Mouse (Mus musculus) spleen, postnatal 36 days (tissue): ENCODE measurements around the gene Fam183b.
"Not testable (repeated sequence)": the region's sequence is repeated elsewhere in the genome, so short reads cannot be mapped to it uniquely, and the experiment has no call there.

Source experiments
- DNase-seq, 2 experiments: peaks; one replicate each; pipeline ENCODE4 v3.0.0; 2022; ENCODE audit warnings: low spot score in 2 of 2, mixed read lengths in 1 of 2

Fam183b gene

GRCm38 (mm10) chr11:58801558-58802228 lies at the start of gene Fam183b:
TSS of gene Fam183b (minus strand) at chr11:58801960.
- DNase-seq = no peak

- no peak for DNase-seq
Measured at GRCm38 (mm10) chr11:58849731-58850130, 48.0 kb upstream of the Fam183b start.

DNA sequence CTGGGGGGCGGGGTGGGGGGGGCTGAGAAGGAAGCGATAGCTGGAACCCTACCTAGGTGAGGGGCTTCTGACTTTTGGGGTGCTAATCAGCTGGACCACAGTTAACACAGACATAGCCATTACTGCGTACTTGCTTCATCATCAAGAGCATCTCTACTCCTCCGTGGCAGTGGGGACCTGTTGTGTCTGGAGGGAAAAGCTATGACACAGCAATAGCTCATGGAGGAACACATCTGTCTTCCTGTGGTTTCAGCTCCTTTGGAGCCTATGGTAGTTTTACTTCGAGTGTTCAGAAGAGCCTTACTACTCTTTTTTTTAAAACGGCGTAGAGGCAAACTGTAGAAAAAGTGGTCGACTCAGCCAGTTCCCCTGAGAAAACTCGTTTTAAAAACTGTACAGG lies 45.9 kb upstream of the Fam183b start:
- DNase-seq = no peak

GRCm38 (mm10) chr11:58846919-58847461 lies 45.2 kb upstream of the Fam183b start, which contains the start of gene Gm12258:
TSS of gene Gm12258 (plus strand) at chr11:58847158.
- peak; percentile 91 to 95 for DNase-seq

DNA sequence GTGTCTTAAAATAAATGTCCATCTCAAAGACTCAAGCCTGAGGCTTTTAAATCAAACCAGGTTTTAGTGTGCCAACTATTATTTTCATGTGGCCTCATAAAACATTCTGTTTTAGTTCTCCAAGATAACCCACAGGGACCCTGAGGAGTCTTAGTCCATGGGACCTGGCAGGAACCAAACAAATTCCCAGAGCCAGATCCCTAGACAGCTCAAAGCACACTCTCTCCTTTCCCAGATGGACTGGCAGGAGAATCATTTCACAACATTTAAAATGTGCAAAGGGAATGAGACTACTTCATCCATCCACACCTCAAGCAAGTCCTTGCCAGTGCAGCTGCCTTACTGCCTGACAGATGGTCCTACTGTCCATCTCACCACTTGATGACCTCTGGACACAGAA lies 37.2 kb upstream of the Fam183b start, which contains the start of gene Olfr311:
Gene Olfr311 (plus strand): TSS at position 301 of the 400 bp plus-strand sequence.
- DNase-seq = not testable (repeated sequence)

GRCm38 (mm10) chr11:58832541-58832940 lies 30.8 kb upstream of the Fam183b start:
- not testable (repeated sequence) for DNase-seq

DNA sequence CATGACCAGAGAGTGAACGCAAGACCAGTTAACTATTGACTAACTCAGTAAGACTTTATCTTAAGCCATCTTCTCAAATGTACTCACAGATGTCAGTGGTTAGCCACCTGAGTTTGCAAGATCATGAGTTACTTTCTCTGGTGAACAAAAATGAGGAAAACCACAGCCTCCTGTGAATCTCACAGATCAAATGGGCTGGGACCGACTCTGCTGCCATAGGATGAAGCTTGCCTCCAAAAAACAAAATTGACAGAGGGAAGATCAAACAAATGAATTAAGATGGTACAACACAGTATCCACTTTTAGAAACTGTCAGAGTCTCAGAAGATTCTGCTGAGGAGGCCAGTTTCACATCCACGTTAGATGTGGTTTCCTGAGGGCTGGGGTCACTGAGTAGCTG lies 28.0 kb upstream of the Fam183b start:
- no peak for DNase-seq

GRCm38 (mm10) chr11:58828937-58829336 lies 27.2 kb upstream of the Fam183b start, which contains the start of gene Olfr312:
TSS of gene Olfr312 (plus strand) at chr11:58829237.
- DNase-seq = not testable (repeated sequence)

DNA sequence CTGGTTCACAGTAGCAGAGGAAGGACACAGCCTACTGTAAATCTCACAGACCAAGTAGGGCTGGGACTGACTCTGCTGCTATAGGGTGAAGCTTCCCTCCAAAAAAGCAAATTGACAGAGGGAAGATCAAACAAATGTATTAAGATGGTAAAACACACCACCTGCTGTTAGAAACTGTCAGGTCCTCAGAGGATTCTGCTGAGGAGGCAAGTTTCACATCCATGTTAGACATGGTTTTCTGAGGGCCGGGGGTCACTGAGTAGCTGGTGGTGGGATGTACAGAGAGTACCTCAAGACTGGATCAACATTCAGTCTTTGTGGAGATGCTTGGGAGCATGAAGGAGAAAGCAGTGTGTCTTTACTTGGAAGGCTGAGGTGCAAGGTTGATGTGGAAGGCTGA lies 13.9 kb upstream of the Fam183b start:
- DNase-seq = no peak

DNA sequence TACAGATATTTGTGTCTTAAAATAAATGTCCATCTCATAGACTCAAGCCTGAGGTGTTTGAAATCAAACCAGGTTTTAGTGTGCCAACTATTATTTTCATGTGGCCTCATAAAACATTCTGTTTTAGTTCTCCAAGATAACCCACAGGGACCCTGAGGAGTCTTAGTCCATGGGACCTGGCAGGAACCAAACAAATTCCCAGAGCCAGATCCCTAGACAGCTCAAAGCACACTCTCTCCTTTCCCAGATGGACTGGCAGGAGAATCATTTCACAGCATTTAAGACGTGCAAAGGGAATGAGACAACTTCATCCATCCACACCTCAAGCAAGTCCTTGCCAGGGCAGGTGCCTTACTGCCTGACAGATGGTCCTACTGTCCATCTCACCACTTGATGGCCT lies 12.9 kb upstream of the Fam183b start, which contains the start of gene Olfr313:
Gene Olfr313 (plus strand): TSS at position 301 of the 400 bp plus-strand sequence.
- DNase-seq = not testable (repeated sequence)

DNA sequence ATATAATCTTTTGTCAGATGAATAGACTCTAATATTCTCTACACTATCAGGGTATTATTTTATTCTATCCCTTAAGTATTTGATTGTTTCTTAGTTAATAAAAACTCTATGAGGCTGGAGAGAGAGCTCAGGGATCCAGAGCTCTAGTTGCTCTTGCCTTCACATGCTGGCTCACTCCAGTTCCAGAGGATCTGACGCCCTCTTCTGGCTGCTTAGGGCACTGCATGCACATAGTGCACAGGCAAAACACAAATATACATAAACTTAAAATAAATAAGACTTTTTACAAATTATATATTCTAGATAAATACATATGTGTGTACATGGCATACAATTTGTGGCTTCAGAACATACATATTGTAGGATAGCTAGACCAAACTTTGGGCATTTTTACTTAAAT lies 10.2 kb upstream of the Fam183b start:
- DNase-seq = no peak

DNA sequence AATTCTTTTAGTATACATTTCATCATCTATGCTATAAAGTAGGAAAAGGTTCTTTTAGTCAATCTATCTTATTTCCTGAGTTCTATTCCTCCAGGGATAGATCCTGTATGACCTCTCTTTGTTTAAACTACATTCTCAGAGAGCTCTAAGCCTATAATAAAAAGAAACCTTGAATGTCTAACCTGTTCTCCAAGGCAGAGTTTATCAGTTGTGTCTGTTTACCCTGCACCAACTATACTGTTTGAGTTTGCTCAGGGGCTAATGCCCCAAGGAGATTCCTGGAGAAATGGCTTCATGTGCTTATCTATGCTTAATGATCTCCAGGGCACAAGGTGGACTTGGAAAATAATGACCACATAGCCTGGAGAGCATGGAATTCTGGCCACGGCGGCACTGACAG lies 2.6 kb upstream of the Fam183b start:
- DNase-seq = no peak

- no peak for DNase-seq
Measured at GRCm38 (mm10) chr11:58803871-58804270, 2.1 kb upstream of the Fam183b start.

GRCm38 (mm10) chr11:58799747-58800146 lies 2.0 kb downstream of the Fam183b start:
- DNase-seq = no peak

GRCm38 (mm10) chr11:58796850-58797249 lies 4.9 kb downstream of the Fam183b start:
- no peak for DNase-seq

- peak in 1 of 2 experiments; percentile 19 for DNase-seq
Measured at GRCm38 (mm10) chr11:58795856-58796255, 5.9 kb downstream of the Fam183b start.

- DNase-seq = no peak
Measured at GRCm38 (mm10) chr11:58790646-58791045, 11.1 kb downstream of the Fam183b start.

- DNase-seq = peak; percentile 33 to 48
Measured at GRCm38 (mm10) chr11:58790053-58790452, 11.7 kb downstream of the Fam183b start.

DNA sequence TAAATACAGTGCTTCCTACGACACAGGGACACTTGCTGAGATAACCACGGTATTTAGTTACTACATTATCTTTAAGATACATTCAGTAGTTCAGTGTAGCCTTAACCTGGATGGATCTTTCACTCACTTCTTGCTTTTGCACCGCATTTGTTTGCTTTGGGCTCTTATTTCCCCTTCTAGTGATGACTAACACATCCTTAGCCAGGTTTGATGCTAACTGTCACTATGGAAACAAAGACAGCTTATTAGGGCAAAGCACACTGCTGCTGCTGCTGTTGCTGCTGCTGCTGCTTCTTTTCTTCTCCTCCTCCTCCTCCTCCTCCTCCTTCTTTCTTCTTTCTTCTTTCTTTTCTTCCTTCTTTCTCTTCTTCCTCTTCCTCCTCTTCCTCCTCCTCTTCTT lies 12.2 kb downstream of the Fam183b start:
- DNase-seq = peak; percentile 10 to 16

- DNase-seq = peak; percentile 23 to 26
Measured at GRCm38 (mm10) chr11:58788346-58788745, 13.4 kb downstream of the Fam183b start.

DNA sequence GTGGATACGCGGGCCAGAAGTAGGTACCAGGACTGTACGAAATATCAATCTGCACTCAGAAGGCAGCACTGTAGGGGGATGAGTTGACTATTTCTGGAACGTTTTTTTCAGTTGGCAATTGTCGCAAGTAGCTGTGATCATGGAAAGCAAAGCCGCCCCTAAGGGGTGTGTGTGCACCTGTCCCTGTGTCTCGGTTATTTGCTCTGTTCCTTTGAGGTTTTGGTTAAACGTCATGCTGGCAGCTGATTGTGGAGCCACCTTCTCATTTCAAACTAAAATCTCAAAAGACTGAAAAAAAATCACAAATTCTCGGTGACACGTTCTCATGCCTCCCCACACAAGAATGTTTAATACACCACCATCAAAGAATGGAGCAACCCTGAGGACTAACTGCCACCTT lies 14.1 kb downstream of the Fam183b start:
- no peak for DNase-seq

- DNase-seq = no peak
Measured at GRCm38 (mm10) chr11:58784182-58784581, 17.6 kb downstream of the Fam183b start.

DNA sequence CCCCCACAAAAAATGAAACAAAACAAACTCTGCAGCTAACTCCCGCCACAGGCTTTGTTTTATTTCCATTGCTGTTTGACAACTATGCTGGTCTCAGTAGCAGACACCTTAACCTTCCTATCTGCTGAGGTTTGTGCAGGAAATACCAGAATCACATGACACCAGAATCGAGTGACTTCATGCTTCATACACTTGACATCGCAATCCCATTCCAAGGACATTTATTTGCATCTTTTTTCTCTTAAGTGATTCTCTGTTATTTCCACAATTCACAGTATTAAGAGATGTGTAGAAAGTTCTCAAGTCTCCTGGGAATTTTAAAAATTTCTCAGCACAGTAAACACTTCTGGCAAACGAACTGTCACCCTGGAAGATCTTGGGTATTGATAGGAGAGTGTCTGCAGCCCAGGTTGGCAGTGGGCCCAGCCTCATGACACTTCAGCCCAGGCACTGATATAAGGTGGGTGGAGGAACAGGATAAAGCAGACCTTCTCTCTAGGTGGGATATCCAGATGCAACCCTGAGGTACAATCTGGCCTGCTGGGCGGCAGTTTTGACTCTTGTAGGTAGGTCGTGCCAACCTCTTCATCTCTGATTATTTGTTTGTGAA lies 19.2 kb downstream of the Fam183b start, which contains the start of gene Olfr314:
Gene Olfr314 (plus strand): TSS at position 473 of the 610 bp plus-strand sequence.
- DNase-seq = no peak
